Mouse (Mus musculus) limb, embryonic 11.5 days (tissue): ENCODE data around the gene Poldip3. TPM values are rescaled to one million over a fixed set of nuclear protein-coding genes. Genes with fewer than 3 reads are reported as not detected.

ENCODE experiments used
- ATAC-seq: fragments of 200-750 bp; cut with Nextera tagmentation; 2 replicates; pipeline ENCODE4 v1.8.0; 2017; ENCODE audit warnings: low read depth; ENCODE audit not compliant: insufficient number of reproducible peaks, low FRiP score, low TSS enrichment
- DNase-seq: peaks from one replicate; pipeline ENCODE4 v3.0.0-alpha.2; 2015; ENCODE audit warnings: low spot score
- H3K27ac ChIP-seq: fragments of 300-500 bp; sonication (generic); replicated peaks from 2 replicates; pipeline ENCODE4 v1.5.1; 2014; ENCODE audit warnings: low read depth, mild to moderate bottlenecking, low read length
- H3K27me3 ChIP-seq: fragments of 300-500 bp; sonication (generic); 2 replicates; pipeline ENCODE4 v1.6.1; 2014; ENCODE audit warnings: mild to moderate bottlenecking, low read length, mixed read lengths; ENCODE audit not compliant: control insufficient read depth, insufficient read depth
- H3K36me3 ChIP-seq: fragments of 300-500 bp; sonication (generic); 2 replicates; pipeline ENCODE4 v1.6.1; 2014; ENCODE audit warnings: mild to moderate bottlenecking, low read length, moderate library complexity, mixed read lengths; ENCODE audit not compliant: control insufficient read depth, insufficient read depth
- H3K4me1 ChIP-seq: fragments of 300-500 bp; sonication (generic); 2 replicates; pipeline ENCODE4 v1.6.1; 2014; ENCODE audit warnings: low read length, mixed read lengths; ENCODE audit not compliant: control insufficient read depth, insufficient read depth
- H3K4me2 ChIP-seq: fragments of 300-500 bp; sonication (generic); 2 replicates; pipeline ENCODE4 v1.6.1; 2014; ENCODE audit warnings: low read depth, mild to moderate bottlenecking, moderate library complexity; ENCODE audit not compliant: severe bottlenecking
- H3K4me3 ChIP-seq: fragments of 300-500 bp; sonication (generic); 2 replicates; pipeline ENCODE4 v1.5.1; 2014; ENCODE audit warnings: low read depth, low read length
- H3K9ac ChIP-seq: fragments of 300-500 bp; sonication (generic); 2 replicates; pipeline ENCODE4 v1.6.1; 2014; ENCODE audit warnings: mild to moderate bottlenecking, low read length
- H3K9me3 ChIP-seq: fragments of 300-500 bp; sonication (generic); 2 replicates; pipeline ENCODE4 v1.6.1; 2016; ENCODE audit warnings: low read length; ENCODE audit not compliant: control insufficient read depth
- WGBS: fragments of 180-500 bp; shearing (Covaris S2); extraction: QIAGEN DNeasy Blood & Tissue Kit; methylation state at CpG from one replicate; pipeline ENCODE4 v1.1.7; 2014; 5-methylcytosine and 5-hydroxymethylcytosine counted together
- polyA plus RNA-seq: library from polyadenylated mRNA; unstranded; fragments of >200 nt; fragmentation: Nextera tagmentation; extraction: Ambion mirVana; gene quantifications from 2 replicates; pipeline ENCODE4 v1.2.1, GENCODE M21; 2014

Poldip3 gene
- polyA plus RNA-seq, 1 experiment from 2014 or later = 176 TPM

GRCm38 (mm10) chr15:83111874-83112273 is 37.3 kb downstream of the Poldip3 start:
- Histone ChIP-seq H3K4me2 (no peak overlapping the region), H3K4me1 (0 out of 2 replicates have a peak, but pooled peaks cover 2% of the 10 kb centered on the region), H3K27ac (no peak overlapping the region), H3K4me3 (no peak overlapping the region), H3K36me3 (no peaks in the 10 kb centered on the region), H3K27me3 (no peaks in the 10 kb centered on the region), H3K9ac (no peak overlapping the region), H3K9me3 (no peaks in the 10 kb centered on the region)
- WGBS = 75% methylated on average over 7 of the region's 7 CpGs
- DNase-seq = no peak
- no peak for ATAC-seq

- H3K36me3 ChIP-seq = no peaks in the 10 kb centered on the region
- no peak for ATAC-seq
- no peak for DNase-seq
Observed at GRCm38 (mm10) chr15:83111290-83111689, 37.9 kb downstream of the Poldip3 start.

GRCm38 (mm10) chr15:83107814-83108213 is 41.4 kb downstream of the Poldip3 start:
- H3K27ac ChIP-seq = no peak overlapping the region
- no peak for ATAC-seq

More at GRCm38 (mm10) chr15:83111290-83111689, 37.9 kb downstream of the Poldip3 start:
- H3K9me3 ChIP-seq = no peaks in the 10 kb centered on the region
- no peaks in the 10 kb centered on the region for H3K27me3 ChIP-seq
- H3K27ac ChIP-seq = no peak overlapping the region
- no peak overlapping the region for H3K4me3 ChIP-seq
- WGBS = 60% methylated on average over 6 of the region's 6 CpGs
- H3K9ac ChIP-seq = no peak overlapping the region
- 0 out of 2 replicates have a peak, but pooled peaks cover 2% of the 10 kb centered on the region for H3K4me1 ChIP-seq
- H3K4me2 ChIP-seq = no peak overlapping the region

GRCm38 (mm10) chr15:83106426-83106825 is 42.8 kb downstream of the Poldip3 start:
- Histone ChIP-seq H3K36me3 (no peaks in the 10 kb centered on the region), H3K9me3 (no peaks in the 10 kb centered on the region), H3K4me3 (no peak overlapping the region), H3K27ac (no peak overlapping the region), H3K4me1 (no peaks in the 10 kb centered on the region), H3K27me3 (no peaks in the 10 kb centered on the region), H3K9ac (no peak overlapping the region), H3K4me2 (no peak overlapping the region)
- ATAC-seq (no peak), DNase-seq (no peak)
- WGBS = 64% methylated on average over 6 of the region's 6 CpGs

More at GRCm38 (mm10) chr15:83107814-83108213, 41.4 kb downstream of the Poldip3 start:
- Histone ChIP-seq H3K4me1 (no peaks in the 10 kb centered on the region), H3K4me3 (no peak overlapping the region), H3K27me3 (no peaks in the 10 kb centered on the region), H3K9ac (no peak overlapping the region), H3K36me3 (no peaks in the 10 kb centered on the region), H3K4me2 (no peak overlapping the region), H3K9me3 (no peaks in the 10 kb centered on the region)
- 67% methylated on average over 6 of the region's 6 CpGs for WGBS
- DNase-seq = no peak

GRCm38 (mm10) chr15:83103111-83103510 is 46.1 kb downstream of the Poldip3 start:
- no peak overlapping the region for H3K4me3 ChIP-seq
- ATAC-seq (no peak), DNase-seq (no peak)
- H3K9me3 ChIP-seq = no peaks in the 10 kb centered on the region
- peaks cover 8% of the 10 kb centered on the region; the same call in 1 of the 2 replicates for H3K4me1 ChIP-seq
- no peak overlapping the region for H3K9ac ChIP-seq
- no peak overlapping the region for H3K4me2 ChIP-seq
- no peaks in the 10 kb centered on the region for H3K36me3 ChIP-seq
- H3K27ac ChIP-seq = no peak overlapping the region
- no peaks in the 10 kb centered on the region for H3K27me3 ChIP-seq
- WGBS = 45% methylated on average over 1 of the region's 1 CpGs

- WGBS = 6% methylated on average over 8 of the region's 8 CpGs
- H3K4me3 ChIP-seq = peak overlapping the region; percentile 44
- peaks cover 8% of the 10 kb centered on the region; the same call in 1 of the 2 replicates for H3K4me1 ChIP-seq
- DNase-seq (no peak), ATAC-seq (no peak; the same call in 1 of the 2 replicates)
- H3K9me3 ChIP-seq = no peaks in the 10 kb centered on the region
- no peaks in the 10 kb centered on the region for H3K27me3 ChIP-seq
- peak overlapping the region; percentile 67 for H3K9ac ChIP-seq
- H3K36me3 ChIP-seq = no peaks in the 10 kb centered on the region
- H3K4me2 ChIP-seq = peak overlapping the region; percentile 67
- no peak overlapping the region for H3K27ac ChIP-seq
Observed at GRCm38 (mm10) chr15:83100332-83100662, 48.9 kb downstream of the Poldip3 start.

GRCm38 (mm10) chr15:83099533-83100331 is 49.5 kb downstream of the Poldip3 start:
- ATAC-seq (peak; percentile 82), DNase-seq (peak; percentile 94)
- no peak overlapping the region for H3K27ac ChIP-seq
- WGBS = 4% methylated on average over 31 of the region's 31 CpGs
- H3K4me2 ChIP-seq = peak overlapping the region; percentile 67
- H3K27me3 ChIP-seq = no peaks in the 10 kb centered on the region
- no peaks in the 10 kb centered on the region for H3K36me3 ChIP-seq
- H3K4me3 ChIP-seq = peak overlapping the region; percentile 44
- peak overlapping the region; percentile 67 for H3K9ac ChIP-seq
- H3K9me3 ChIP-seq = no peaks in the 10 kb centered on the region
- H3K4me1 ChIP-seq = peaks cover 8% of the 10 kb centered on the region; the same call in 1 of the 2 replicates

GRCm38 (mm10) chr15:83095950-83096349 is 53.2 kb downstream of the Poldip3 start:
- WGBS = 37% methylated on average over 2 of the region's 2 CpGs
- H3K9ac ChIP-seq = no peak overlapping the region
- no peak overlapping the region for H3K27ac ChIP-seq
- ATAC-seq (no peak), DNase-seq (no peak)
- H3K4me1 ChIP-seq = peaks cover 8% of the 10 kb centered on the region; the same call in 1 of the 2 replicates
- no peaks in the 10 kb centered on the region for H3K27me3 ChIP-seq
- H3K9me3 ChIP-seq = no peaks in the 10 kb centered on the region
- no peak overlapping the region for H3K4me3 ChIP-seq
- H3K36me3 ChIP-seq = no peaks in the 10 kb centered on the region
- no peak overlapping the region for H3K4me2 ChIP-seq
